Mouse (Mus musculus) bone marrow, adult 2 months (tissue): ENCODE data around the gene Tom1l2.

ENCODE experiments used
- CTCF ChIP-seq: fragments of 200-500 bp; IDR thresholded peaks from 2 replicates; pipeline ENCODE4 v1.5.1; 2011; ENCODE audit warnings: low read length, control low read depth; ENCODE audit not compliant: control insufficient read depth, insufficient read depth
- POLR2A ChIP-seq: fragments of 200-500 bp; IDR thresholded peaks from 2 replicates; pipeline ENCODE4 v1.6.1; 2011; ENCODE audit warnings: low read depth, mild to moderate bottlenecking, control low read depth, low read length, borderline replicate concordance; ENCODE audit not compliant: control insufficient read depth

GRCm38 (mm10) chr11:60220291-60220804 lies 132.4 kb downstream of the Tom1l2 start:
- peak; percentile 79; the same call in 1 of the 2 replicates for TF ChIP-seq POLR2A
- no peak for TF ChIP-seq CTCF
